17 mouse cellular contexts compared by ENCODE assay signal in genomic region chr5:44629034-44629625, GRCm38 (mm10).
DNase-seq lines count a peak whose midpoint lies in the region; ATAC-seq and TF ChIP-seq lines count a peak whose summit lies in the region.
"Had no signal": no experiment of that assay in that cellular context is flagged by ENCODE, and none has a peak within 500 bp of the region (broad histone marks: within the 10 kb centered on the region; RNA-seq: fewer than 3 reads in every experiment).

No protein-coding gene starts in this region.

- no peak overlapping the region for H3K4me3 ChIP-seq in forebrain, embryonic 12.5 days (replicated peaks)
- no peak overlapping the region for H3K4me3 ChIP-seq in hindbrain, embryonic 14.5 days (replicated peaks; ENCODE audit: low read length)
- H3K4me3 ChIP-seq in midbrain, embryonic 15.5 days, result no peak overlapping the region
- no peak overlapping the region for H3K4me3 ChIP-seq in stomach, postnatal 0 days (ENCODE audit: low read depth, low read length)
- H3K4me3 ChIP-seq in heart, adult 2 months, result no peak overlapping the region
- H3K4me3 ChIP-seq: erythroblast, embryonic 14.5 days; limb, embryonic 12.5 days; liver, embryonic 15.5 days; myocyte had no signal

- DNase-seq in brain, adult 2 months (ENCODE audit: low read depth, low spot score), result peak; percentile 26
- DNase-seq in hindbrain, embryonic 14.5 days (ENCODE audit: low spot score), result no peak
- DNase-seq in spleen, postnatal 10 days (ENCODE audit: low spot score in 2 of 2), result no peak
- DNase-seq in spleen, postnatal 36 days (ENCODE audit: low spot score in 2 of 2), result no peak
- no peak for DNase-seq in stomach, postnatal 0 days (ENCODE audit: low spot score)
- DNase-seq in heart, adult 2 months, result no peak
- DNase-seq: adrenal gland, postnatal 25 days; heart, postnatal 36 days; kidney, adult 18-20 months; lung, postnatal 36 days had no signal

- no peaks in the 10 kb centered on the region for H3K79me2 ChIP-seq in heart, adult 2 months (replicated peaks; ENCODE audit: control insufficient read depth, insufficient read depth, low read length)

- H3K9me3 ChIP-seq in forebrain, embryonic 12.5 days, result no peaks in the 10 kb centered on the region
- H3K9me3 ChIP-seq in hindbrain, embryonic 14.5 days (ENCODE audit: control insufficient read depth, low read length), result no peaks in the 10 kb centered on the region
- no peaks in the 10 kb centered on the region for H3K9me3 ChIP-seq in midbrain, embryonic 15.5 days
- no peaks in the 10 kb centered on the region for H3K9me3 ChIP-seq in stomach, postnatal 0 days (ENCODE audit: control insufficient read depth, low read length)
- H3K9me3 ChIP-seq: limb, embryonic 12.5 days; liver, embryonic 15.5 days had no signal

- WGBS in forebrain, embryonic 12.5 days, result 67% methylated on average over 3 of the region's 3 CpGs
- 46% methylated on average over 3 of the region's 3 CpGs for WGBS in hindbrain, embryonic 14.5 days
- 49% methylated on average over 3 of the region's 3 CpGs for WGBS in midbrain, embryonic 15.5 days
- WGBS in stomach, postnatal 0 days, result 83% methylated on average over 3 of the region's 3 CpGs
- WGBS in heart, adult 2 months, result 79% methylated on average over 3 of the region's 3 CpGs

- H3K9ac ChIP-seq in forebrain, embryonic 12.5 days, result no peak overlapping the region
- no peak overlapping the region for H3K9ac ChIP-seq in hindbrain, embryonic 14.5 days
- no peak overlapping the region for H3K9ac ChIP-seq in midbrain, embryonic 15.5 days
- no peak overlapping the region for H3K9ac ChIP-seq in stomach, postnatal 0 days (ENCODE audit: low read length)
- H3K9ac ChIP-seq in heart, adult 2 months (ENCODE audit: low read depth, low read length), result no peak overlapping the region
- H3K9ac ChIP-seq: limb, embryonic 12.5 days; liver, embryonic 15.5 days had no signal

- H3K27ac ChIP-seq in forebrain, embryonic 12.5 days, result no peak overlapping the region
- 0 out of 2 replicates have a peak overlapping the region, but pooled peaks have one; percentile 7 for H3K27ac ChIP-seq in hindbrain, embryonic 14.5 days
- peak overlapping the region; percentile 30; the same call in 1 of the 2 replicates for H3K27ac ChIP-seq in midbrain, embryonic 15.5 days
- H3K27ac ChIP-seq in stomach, postnatal 0 days (replicated peaks), result no peak overlapping the region
- H3K27ac ChIP-seq in heart, adult 2 months, result no peak overlapping the region
- H3K27ac ChIP-seq: limb, embryonic 12.5 days; liver, embryonic 15.5 days had no signal

- H3K36me3 ChIP-seq in forebrain, embryonic 12.5 days (replicated peaks), result no peaks in the 10 kb centered on the region
- H3K36me3 ChIP-seq in hindbrain, embryonic 14.5 days (replicated peaks; ENCODE audit: control insufficient read depth, insufficient read depth), result no peaks in the 10 kb centered on the region
- no peaks in the 10 kb centered on the region for H3K36me3 ChIP-seq in midbrain, embryonic 15.5 days (replicated peaks)
- no peaks in the 10 kb centered on the region for H3K36me3 ChIP-seq in stomach, postnatal 0 days (ENCODE audit: control insufficient read depth, insufficient read depth, low read length)
- no peaks in the 10 kb centered on the region; the same call in 1 of the 2 replicates for H3K36me3 ChIP-seq in heart, adult 2 months (ENCODE audit: control insufficient read depth, insufficient read depth, low read length)
- H3K36me3 ChIP-seq: limb, embryonic 12.5 days; liver, embryonic 15.5 days had no signal

- peak; percentile 86 for ATAC-seq in forebrain, embryonic 12.5 days (ENCODE audit: low FRiP score)
- ATAC-seq in hindbrain, embryonic 14.5 days (ENCODE audit: low FRiP score), result peak; percentile 70; the same call in 1 of the 2 replicates
- peak; percentile 90 for ATAC-seq in midbrain, embryonic 15.5 days (replicated peaks)
- no peak for ATAC-seq in stomach, postnatal 0 days (ENCODE audit: low FRiP score, low TSS enrichment)

- TF ChIP-seq POLR2A in heart, adult 2 months (IDR thresholded peaks at IDR 0.05; ENCODE audit: insufficient read depth, low read depth, low read length), result no peak

- no peak for TF ChIP-seq EP300 in stomach, postnatal 0 days (optimal IDR thresholded peaks at IDR 0.05)
- no peak for TF ChIP-seq EP300 in heart, adult 2 months (IDR thresholded peaks at IDR 0.05; ENCODE audit: insufficient read depth, low read depth, low read length)

- H3K4me2 ChIP-seq in forebrain, embryonic 12.5 days, result no peak overlapping the region
- H3K4me2 ChIP-seq in hindbrain, embryonic 14.5 days (replicated peaks), result no peak overlapping the region
- H3K4me2 ChIP-seq in midbrain, embryonic 15.5 days, result no peak overlapping the region
- H3K4me2 ChIP-seq in stomach, postnatal 0 days (replicated peaks; ENCODE audit: low read depth), result no peak overlapping the region
- H3K4me2 ChIP-seq: heart, embryonic 11.5 days; limb, embryonic 12.5 days; liver, embryonic 15.5 days had no signal

- TF ChIP-seq CTCF in stomach, postnatal 0 days (IDR thresholded peaks at IDR 0.05; ENCODE audit: low read depth), result no peak
- TF ChIP-seq CTCF in heart, adult 2 months (IDR thresholded peaks at IDR 0.05), result no peak

- intact Hi-C loops in heart, adult 2 months (cut with DNase I), result loop anchor here (5.0 to 10.0 kb wide), 2 partner anchors 78 to 324 kb away; no protein-coding TSS in a partner anchor

- peaks cover 16% of the 10 kb centered on the region for H3K4me1 ChIP-seq in forebrain, embryonic 12.5 days
- peaks cover 7% of the 10 kb centered on the region for H3K4me1 ChIP-seq in hindbrain, embryonic 14.5 days (replicated peaks; ENCODE audit: control insufficient read depth, insufficient read depth, low read length)
- H3K4me1 ChIP-seq in midbrain, embryonic 15.5 days, result peaks cover 7% of the 10 kb centered on the region; the same call in 1 of the 2 replicates
- no peaks in the 10 kb centered on the region for H3K4me1 ChIP-seq in stomach, postnatal 0 days (replicated peaks; ENCODE audit: control insufficient read depth, insufficient read depth)
- H3K4me1 ChIP-seq in heart, adult 2 months (ENCODE audit: control insufficient read depth, insufficient read depth, low read length), result peaks cover 3% of the 10 kb centered on the region
- H3K4me1 ChIP-seq: limb, embryonic 12.5 days; liver, embryonic 15.5 days had no signal

- no peaks in the 10 kb centered on the region for H3K27me3 ChIP-seq in forebrain, embryonic 12.5 days
- no peaks in the 10 kb centered on the region for H3K27me3 ChIP-seq in hindbrain, embryonic 14.5 days (ENCODE audit: control insufficient read depth, insufficient read depth, low read length)
- no peaks in the 10 kb centered on the region for H3K27me3 ChIP-seq in midbrain, embryonic 15.5 days (replicated peaks)
- H3K27me3 ChIP-seq in stomach, postnatal 0 days (ENCODE audit: control insufficient read depth, insufficient read depth, low read length), result no peaks in the 10 kb centered on the region
- H3K27me3 ChIP-seq in heart, adult 2 months (ENCODE audit: control insufficient read depth, insufficient read depth, low read length), result no peaks in the 10 kb centered on the region
- H3K27me3 ChIP-seq: limb, embryonic 12.5 days; liver, embryonic 15.5 days had no signal

Comparison
In these comparisons a context has a peak if more than half of its experiments do, and no peak if none do; other contexts are left out.
1. H3K27ac ChIP-seq: peak in hindbrain, embryonic 14.5 days (single experiment) and midbrain, embryonic 15.5 days (single experiment); none in forebrain, embryonic 12.5 days (single experiment), stomach, postnatal 0 days (single experiment) and heart, adult 2 months (single experiment).